ENCODE assay signal across 8 mouse cellular contexts in the genomic region with DNA sequence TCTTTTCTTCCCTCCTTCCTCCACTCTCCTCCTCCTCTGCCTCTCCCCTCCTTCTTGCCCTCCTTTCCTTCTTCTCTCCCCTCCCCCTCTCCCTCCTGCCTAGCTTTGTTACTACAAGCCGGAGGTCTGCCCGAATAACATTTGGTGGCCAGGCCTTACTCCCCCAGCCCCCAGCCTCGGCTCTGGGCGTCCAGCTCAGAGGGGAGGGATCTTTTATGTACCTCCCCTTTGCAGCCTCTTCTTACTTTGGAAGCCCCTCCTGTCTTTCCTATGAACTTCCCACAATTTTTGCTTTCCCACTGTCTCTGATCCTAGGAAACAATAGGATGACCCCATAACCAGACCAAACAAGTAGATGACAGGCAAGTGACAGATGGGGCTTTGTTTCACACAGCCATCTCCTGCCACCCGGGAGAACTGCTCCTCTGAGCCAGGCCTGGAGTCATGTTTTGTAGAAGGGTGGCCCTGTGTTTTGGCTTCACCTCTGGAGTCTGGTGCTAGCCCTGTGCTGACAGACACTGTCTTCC. TPM values are rescaled to one million over a fixed set of nuclear protein-coding genes. Genes with fewer than 3 reads are reported as not detected.
DNase-seq lines count a peak whose midpoint lies in the region; ATAC-seq and TF ChIP-seq lines count a peak whose summit lies in the region.

No protein-coding gene starts in this region.

- no peak for TF ChIP-seq EP300 in heart, postnatal 0 days (IDR thresholded peaks at IDR 0.05; ENCODE audit: low read depth)

- H3K4me1 ChIP-seq in heart, postnatal 0 days (ENCODE audit: control insufficient read depth, insufficient read depth), result peaks cover 6% of the 10 kb centered on the region; the same call in 1 of the 2 replicates
- peaks cover 62% of the 10 kb centered on the region for H3K4me1 ChIP-seq in hindbrain, embryonic 13.5 days (replicated peaks)
- peaks cover 36% of the 10 kb centered on the region for H3K4me1 ChIP-seq in midbrain, embryonic 14.5 days (ENCODE audit: control insufficient read depth, insufficient read depth, low read length)

- ATAC-seq in heart, postnatal 0 days (ENCODE audit: insufficient read depth, low read depth), result no peak
- no peak for ATAC-seq in hindbrain, embryonic 13.5 days (ENCODE audit: low FRiP score)
- ATAC-seq in midbrain, embryonic 14.5 days (ENCODE audit: low FRiP score, low TSS enrichment), result no peak; the same call in 1 of the 2 replicates

- peak overlapping the region; percentile 52; the same call in 1 of the 2 replicates for H3K27ac ChIP-seq in heart, postnatal 0 days (ENCODE audit: low read depth)
- peak overlapping the region; percentile 85 for H3K27ac ChIP-seq in hindbrain, embryonic 13.5 days
- peak overlapping the region; percentile 53 for H3K27ac ChIP-seq in midbrain, embryonic 14.5 days (replicated peaks; ENCODE audit: low read depth, low read length)

- H3K9ac ChIP-seq in heart, postnatal 0 days (replicated peaks; ENCODE audit: low read depth, low read length), result no peak overlapping the region
- H3K9ac ChIP-seq in hindbrain, embryonic 13.5 days, result peak overlapping the region; percentile 61
- 0 out of 2 replicates have a peak overlapping the region, but pooled peaks have one; percentile 27 for H3K9ac ChIP-seq in midbrain, embryonic 14.5 days (replicated peaks; ENCODE audit: low read length)

- 39% methylated on average over 5 of the region's 5 CpGs for whole genome bisulfite sequencing in heart, postnatal 0 days
- 2% methylated on average over 5 of the region's 5 CpGs for WGBS in hindbrain, embryonic 13.5 days
- WGBS in midbrain, embryonic 14.5 days, result 4% methylated on average over 5 of the region's 5 CpGs

- TF ChIP-seq CTCF in heart, postnatal 0 days (IDR thresholded peaks at IDR 0.05; ENCODE audit: low read depth), result no peak

- H3K27me3 ChIP-seq in heart, postnatal 0 days (ENCODE audit: control insufficient read depth, insufficient read depth, low read length), result no peaks in the 10 kb centered on the region
- no peaks in the 10 kb centered on the region for H3K27me3 ChIP-seq in hindbrain, embryonic 13.5 days
- H3K27me3 ChIP-seq in midbrain, embryonic 14.5 days (ENCODE audit: control insufficient read depth, insufficient read depth, low read length), result no peaks in the 10 kb centered on the region

- H3K4me3 ChIP-seq in heart, postnatal 0 days (ENCODE audit: low read depth, low read length), result no peak overlapping the region
- no peak overlapping the region for H3K4me3 ChIP-seq in hindbrain, embryonic 13.5 days
- H3K4me3 ChIP-seq in midbrain, embryonic 14.5 days (replicated peaks; ENCODE audit: low read depth, low read length), result no peak overlapping the region

- no peak for DNase-seq in heart, postnatal 0 days (ENCODE audit: low spot score)
- DNase-seq in heart, postnatal 4 days, result no peak
- DNase-seq in brain, adult 2 months (ENCODE audit: low read depth, low spot score), result peak; percentile 53
- DNase-seq in midbrain, embryonic 14.5 days, result peak; percentile 40
- DNase-seq in right cerebral cortex, postnatal 14 days, result no peak
- DNase-seq in urinary bladder, adult 2 months (ENCODE audit: low spot score), result no peak
- DNase-seq in layer of hippocampus, postnatal 10 days (ENCODE audit: low spot score in 2 of 2), result no peak

- no peak overlapping the region for H3K4me2 ChIP-seq in heart, postnatal 0 days (ENCODE audit: low read depth, low read length)
- H3K4me2 ChIP-seq in hindbrain, embryonic 13.5 days, result no peak overlapping the region
- no peak overlapping the region for H3K4me2 ChIP-seq in midbrain, embryonic 14.5 days (ENCODE audit: low read length)

- H3K36me3 ChIP-seq in heart, postnatal 0 days (replicated peaks; ENCODE audit: control insufficient read depth, insufficient read depth, low read length), result peaks cover 17% of the 10 kb centered on the region; the same call in 1 of the 2 replicates
- H3K36me3 ChIP-seq in hindbrain, embryonic 13.5 days, result peaks cover 16% of the 10 kb centered on the region
- peaks cover 13% of the 10 kb centered on the region for H3K36me3 ChIP-seq in midbrain, embryonic 14.5 days (ENCODE audit: control insufficient read depth, insufficient read depth, low read length)

- H3K9me3 ChIP-seq in heart, postnatal 0 days (replicated peaks; ENCODE audit: control insufficient read depth, low read length), result no peaks in the 10 kb centered on the region
- no peaks in the 10 kb centered on the region for H3K9me3 ChIP-seq in hindbrain, embryonic 13.5 days
- no peaks in the 10 kb centered on the region for H3K9me3 ChIP-seq in midbrain, embryonic 14.5 days (ENCODE audit: control insufficient read depth, low read length)

RNA-seq across cellular contexts. Expression of a gene that starts 29.6 kb away (rescaled TPM):
- total RNA-seq in heart, postnatal 0 days (2014; rRNA removed; ENCODE audit: low replicate concordance), result 95.3 and 149 TPM in 2 replicates
- polyA plus RNA-seq in heart, postnatal 0 days (2015; fragmentation: Nextera tagmentation; extraction: Ambion mirVana), result 87.4 and 116 TPM in 2 replicates
- total RNA-seq in heart, postnatal 4 days (2021), result 100 to 1,000 TPM; 142 to 158 TPM
- polyA plus RNA-seq in hindbrain, embryonic 13.5 days (2015; fragmentation: Nextera tagmentation; extraction: Ambion mirVana), result 91.0 and 98.3 TPM in 2 replicates
- polyA plus RNA-seq in midbrain, embryonic 14.5 days (2014; fragmentation: Nextera tagmentation; extraction: Ambion mirVana), result 94.1 and 94.3 TPM in 2 replicates
- polyA plus RNA-seq in urinary bladder, adult 2 months (2012; rRNA removed), result 55.0 and 73.2 TPM in 2 replicates
- 100 to 1,000 TPM; 177 to 193 TPM for total RNA-seq in layer of hippocampus, postnatal 10 days (2021)

Comparison
In these comparisons a context has a peak if more than half of its experiments do, and no peak if none do; other contexts are left out.
1. DNase-seq: peak in brain, adult 2 months (single experiment) and midbrain, embryonic 14.5 days (single experiment); none in heart, postnatal 0 days (single experiment), heart, postnatal 4 days (single experiment), right cerebral cortex, postnatal 14 days (single experiment), urinary bladder, adult 2 months (single experiment) and layer of hippocampus, postnatal 10 days (0 of 2).
2. Peak in every context shown above with its lines, with median percentiles within 50 percentile points of each other: H3K27ac ChIP-seq.